Mouse (Mus musculus): ENCODE data around the gene Ttll5.

Gene Ttll5

DNA sequence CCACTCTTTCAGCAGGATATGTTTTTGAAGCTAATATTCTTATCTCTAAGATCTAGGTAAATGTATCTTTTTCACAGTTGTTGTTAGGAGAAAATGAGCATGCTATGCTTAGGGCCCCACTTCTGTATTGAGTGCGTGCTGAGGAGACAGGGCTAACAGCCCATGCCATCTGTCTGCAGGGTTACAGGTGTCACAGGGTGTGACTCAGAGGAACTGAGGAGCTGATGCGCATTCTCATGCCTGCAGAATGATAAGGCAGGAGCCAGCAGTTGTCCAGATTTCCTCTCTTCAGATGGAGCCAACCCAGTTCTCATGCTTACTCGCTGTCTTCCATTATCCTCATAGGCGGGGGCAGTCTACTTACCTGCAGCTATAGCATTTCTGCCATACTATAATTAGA lies 147.2 kb downstream of the Ttll5 start:
- DNase-seq: no peak

DNA sequence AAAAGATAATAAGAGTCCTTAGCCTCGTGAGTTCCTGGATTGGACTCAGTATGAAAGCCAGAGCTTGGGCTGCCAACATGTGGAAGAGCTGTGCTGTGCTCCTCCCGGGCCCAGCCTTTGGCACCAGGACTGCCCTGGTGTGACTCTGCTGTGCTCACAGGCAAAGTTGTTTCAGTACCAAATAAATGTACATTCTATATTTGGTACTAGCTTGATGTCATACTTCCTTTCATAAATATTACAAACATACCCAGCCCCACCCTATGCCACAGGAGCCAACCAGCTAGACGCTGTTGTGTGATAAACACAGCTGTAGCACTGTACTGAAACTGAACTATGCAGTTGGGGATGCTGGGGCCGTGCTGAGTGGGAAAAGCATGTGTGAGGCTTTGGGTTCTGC lies 149.1 kb downstream of the Ttll5 start:
- DNase-seq: no peak

DNA sequence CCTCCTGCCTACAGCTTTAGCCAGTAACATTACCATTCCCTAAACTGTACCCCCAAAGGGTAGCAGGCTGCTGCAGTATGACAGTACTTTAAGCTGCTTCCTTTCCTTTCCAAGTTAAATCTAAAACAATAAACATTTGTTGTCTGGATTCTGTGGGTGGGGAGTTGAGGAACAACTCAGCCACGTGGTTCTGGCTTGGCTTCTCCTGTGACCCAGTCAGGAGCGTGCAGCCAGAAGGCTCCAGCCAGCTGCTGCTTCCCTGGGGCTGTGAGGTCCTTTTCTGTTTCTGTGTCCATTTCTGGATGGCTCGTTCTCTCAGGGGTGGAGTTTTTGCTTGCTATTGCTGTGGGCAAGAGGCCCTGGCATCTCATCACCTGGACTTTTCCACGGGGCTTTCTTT lies 149.6 kb downstream of the Ttll5 start:
- DNase-seq: peak; percentile 35

DNA sequence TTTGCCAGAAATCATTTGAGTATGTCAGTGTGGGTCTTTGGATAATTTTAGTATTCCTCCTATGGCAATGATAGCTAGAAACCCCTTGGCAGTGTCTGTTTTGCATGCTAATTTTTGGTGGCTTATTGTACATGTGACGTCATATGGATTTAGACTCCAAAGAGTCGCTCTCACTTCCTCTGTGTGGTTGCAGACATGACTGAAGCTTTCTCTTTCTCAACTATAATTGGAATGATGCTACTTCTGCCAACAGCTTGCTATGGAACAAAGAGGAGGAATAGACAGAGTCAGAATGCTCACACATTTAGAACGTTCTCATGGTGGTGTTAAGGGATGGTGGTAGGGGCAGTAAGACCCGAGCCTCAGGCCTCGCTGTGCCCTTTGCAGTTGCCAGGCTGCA lies 155.5 kb downstream of the Ttll5 start:
- no peak for DNase-seq

DNA sequence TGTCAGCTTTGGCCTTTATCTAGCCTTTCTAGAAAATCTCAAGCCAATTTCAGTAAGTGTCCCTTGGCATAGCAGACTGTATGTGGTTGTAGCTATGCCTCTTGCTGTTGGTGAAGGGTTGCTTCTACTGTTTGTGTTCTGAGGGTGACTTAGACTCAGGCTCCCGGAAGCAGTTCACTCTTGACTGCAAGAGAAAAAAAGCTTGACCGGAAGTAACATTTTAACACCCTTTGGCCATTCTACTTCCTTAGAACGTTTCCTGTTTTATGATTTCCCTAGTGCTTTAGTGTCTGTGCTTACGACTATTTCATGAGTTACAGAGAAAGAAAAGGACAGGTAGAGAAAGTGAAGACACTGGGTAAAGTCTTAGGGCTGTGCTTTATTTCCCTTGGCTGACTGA lies 161.1 kb downstream of the Ttll5 start:
- no peak for DNase-seq

DNA sequence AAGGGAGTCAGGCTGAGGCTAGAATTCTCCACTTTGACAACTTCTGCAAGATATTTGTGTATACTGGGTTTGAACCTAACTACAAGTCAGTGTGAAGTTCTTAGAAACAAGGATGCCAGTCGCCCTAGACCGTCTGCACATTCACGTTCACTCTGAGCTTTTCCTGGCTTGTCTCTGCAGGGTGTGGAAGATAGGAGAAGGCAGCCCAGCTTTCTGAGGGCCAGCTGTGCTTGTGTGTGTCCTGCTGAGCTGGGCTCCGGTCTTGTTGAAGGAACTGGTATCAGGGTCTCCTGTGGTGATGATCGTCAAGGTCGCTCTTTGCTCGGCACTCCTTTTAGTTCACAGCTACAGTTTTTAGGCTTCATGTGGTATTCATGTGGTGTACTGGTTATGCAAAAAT lies 161.6 kb downstream of the Ttll5 start:
- no peak for DNase-seq

DNA sequence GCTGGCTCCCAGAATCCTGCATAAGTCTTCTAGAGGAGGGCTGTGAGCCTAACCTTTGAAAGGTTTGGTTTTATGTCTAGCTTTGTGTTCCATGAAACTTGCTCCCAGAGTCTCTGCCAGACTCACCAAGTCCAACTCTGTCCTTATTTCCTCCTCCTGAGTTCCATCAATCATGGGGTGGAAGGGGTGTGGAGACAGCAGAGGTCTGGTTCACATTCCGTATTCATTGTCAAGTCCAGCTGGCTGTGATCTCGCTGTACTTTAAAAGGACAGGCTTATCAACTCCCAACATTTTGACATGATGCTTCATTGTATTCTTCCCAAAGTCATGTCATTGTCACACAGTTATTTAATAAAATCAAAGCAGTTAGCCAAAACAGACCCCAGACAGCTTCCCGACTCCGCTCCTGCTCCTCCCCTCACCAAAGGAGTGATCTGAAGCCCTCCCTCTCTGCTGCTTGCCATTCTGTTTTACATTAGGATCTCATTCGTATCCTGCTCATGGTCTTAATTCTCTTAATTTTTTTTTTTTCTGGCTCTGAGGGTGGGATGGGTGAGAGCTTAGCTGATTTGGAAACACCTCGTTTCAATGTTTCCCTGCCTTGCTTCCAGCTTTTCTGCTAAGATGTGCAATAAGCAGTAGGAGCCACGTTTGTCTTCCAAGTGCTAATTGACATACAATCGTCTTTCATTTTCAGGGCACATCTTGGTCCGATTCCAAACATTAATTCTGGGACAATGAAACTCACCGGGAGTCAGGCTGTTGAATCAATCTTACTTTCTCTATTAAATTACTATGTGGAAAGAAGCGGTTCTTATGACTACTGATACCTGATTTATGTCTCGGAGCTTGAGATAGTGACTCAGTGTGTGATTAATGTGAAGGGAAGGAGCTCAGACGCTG lies 162.3 kb downstream of the Ttll5 start:
- peak; percentile 61 for DNase-seq

DNA sequence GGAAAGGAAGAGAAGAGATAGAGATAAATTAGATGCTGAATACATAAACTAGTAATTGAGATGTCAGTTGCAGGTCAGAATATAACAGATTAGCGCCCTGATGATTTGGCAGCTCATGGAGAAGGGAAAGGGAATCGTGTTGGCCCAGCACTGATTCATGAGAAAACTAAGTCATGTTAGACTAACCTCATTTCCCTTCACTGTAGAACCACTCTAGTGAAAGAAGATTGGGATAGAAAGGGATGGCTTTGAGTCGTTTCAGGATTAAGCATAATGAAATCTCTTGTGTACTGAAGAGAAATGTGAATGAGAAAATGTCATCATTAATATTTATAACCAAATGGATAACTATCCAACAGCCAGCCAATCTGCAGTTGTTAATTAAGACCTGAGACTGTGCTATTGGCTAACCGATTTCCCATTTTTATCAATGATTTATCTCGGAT lies 163.0 kb downstream of the Ttll5 start:
- DNase-seq: no peak

DNA sequence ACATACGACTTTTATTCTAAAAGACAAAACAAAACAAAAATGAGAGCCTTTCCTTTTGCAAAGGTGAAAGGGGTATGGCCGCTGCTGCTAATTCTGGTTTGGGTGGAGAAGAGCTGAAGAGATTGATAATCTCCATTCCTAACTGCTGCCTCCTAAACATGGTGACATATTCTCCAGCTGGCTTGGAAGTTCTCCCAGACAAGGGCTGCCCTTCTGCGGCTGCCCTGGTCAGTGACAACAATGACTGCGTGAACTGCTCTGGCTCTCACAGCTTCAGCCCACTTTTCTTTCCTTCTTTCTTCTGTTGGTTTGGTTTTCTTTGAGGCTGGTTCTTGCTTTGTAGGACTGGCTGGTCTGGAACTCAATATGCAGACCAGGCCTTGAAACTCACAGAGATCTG lies 163.7 kb downstream of the Ttll5 start:
- DNase-seq: no peak

DNA sequence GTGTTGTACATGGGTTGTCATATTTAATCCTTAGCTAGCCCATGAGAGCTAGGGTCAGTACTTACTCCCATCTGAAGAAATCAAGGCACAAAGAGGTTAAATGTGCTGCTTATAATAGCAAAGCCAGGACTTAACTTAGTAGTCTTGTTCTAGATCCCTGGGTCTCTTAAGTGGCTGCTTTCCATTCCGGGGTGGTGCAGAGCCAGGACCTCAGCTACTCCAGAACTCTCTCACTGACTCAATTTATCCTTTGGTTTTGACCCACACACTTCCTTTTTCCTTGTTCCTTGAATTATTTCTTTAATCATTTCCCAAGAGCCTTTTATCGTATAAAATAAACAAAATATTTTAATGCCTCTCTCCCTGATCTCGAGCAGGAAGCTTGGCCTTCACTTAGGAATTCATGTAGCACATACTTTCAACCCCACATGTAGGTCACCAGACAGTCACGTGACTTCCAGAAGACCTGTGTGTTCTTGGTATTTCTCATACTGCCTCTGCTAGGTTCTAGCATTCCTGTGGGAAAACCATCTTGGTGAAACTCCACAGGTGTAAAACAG lies 164.4 kb downstream of the Ttll5 start:
- DNase-seq: no peak

DNA sequence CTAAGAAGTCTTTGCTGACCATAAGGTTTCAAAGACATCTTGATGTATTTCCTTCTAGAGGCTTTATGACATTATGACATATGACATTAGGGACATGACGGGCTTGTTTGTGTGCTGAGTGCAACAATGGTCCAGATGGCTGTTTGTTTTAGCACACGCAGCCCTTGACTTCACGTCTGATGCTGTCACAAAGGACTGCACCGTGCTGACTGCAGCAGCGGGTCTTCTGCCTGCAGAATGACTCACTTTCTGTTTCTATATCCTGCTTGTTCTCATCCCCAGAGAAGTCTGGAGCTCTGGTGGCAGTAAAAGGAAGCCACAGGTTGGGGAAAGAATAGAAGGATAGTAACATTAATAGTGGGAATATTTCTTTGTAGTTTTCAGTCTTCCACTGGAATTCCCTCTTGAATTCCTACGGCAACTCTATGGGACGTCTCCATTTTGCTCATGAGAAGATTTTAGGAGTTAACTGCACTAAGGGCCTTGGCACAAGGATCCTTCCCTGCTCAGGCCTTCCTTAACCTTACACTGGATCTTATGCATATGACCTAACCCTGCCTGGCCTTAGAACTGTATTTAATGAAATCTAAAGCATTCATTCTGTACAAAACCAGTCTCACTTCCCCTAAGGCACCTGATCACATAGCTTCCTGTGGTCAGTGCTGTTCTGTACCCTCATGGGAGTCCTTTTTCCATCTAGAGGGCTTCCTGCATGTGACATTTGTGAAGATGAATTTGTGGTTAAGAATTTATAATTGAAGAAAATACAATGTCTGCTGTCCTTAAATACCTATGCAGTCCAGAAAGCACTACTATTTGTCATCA lies 167.8 kb downstream of the Ttll5 start:
- no peak for DNase-seq

DNA sequence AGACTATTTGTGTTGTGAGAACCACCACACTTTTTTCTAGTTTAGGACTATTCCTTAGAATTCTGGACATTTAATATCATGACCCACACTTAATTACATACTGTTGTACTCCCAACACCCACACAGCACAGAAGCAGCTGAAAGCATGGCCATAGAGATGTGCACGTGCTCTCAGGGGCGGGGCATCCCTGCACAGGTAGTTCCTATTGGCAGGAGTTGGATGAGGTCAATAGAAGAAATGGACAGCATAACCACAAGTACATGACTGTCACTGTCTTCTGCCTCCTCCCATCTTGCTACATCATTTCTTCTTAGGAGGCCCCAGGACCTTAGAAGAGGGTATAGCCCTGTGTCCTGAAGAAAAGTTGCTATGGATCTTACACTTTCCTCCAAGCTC lies 168.4 kb downstream of the Ttll5 start:
- DNase-seq: no peak

DNA sequence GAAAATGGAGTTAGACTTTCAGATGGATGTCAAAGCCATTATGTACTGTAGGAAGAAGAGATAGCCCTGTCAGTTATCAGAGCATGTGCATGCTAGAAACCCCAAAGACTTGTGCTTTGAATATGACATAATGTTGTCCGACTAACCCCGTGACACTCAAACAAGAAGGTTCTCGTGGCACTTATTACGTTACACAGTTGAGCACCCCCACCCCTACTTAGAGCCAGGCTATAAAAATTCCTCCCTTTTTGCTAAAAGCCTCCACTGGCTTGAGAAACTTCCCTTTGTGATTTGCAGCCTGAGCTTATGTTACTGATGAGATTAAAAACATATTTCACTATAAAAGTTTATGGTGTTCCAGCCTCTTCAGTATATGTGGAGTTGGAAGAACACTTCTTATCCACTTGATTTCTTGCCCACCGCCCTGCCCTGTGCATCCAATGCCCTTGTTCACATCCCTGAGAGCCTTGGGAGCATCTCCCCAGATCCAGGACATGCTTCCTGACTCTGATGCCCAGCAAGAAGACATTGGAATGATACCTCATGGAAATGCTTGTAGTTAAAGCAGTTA lies 169.4 kb downstream of the Ttll5 start:
- no peak for DNase-seq

DNA sequence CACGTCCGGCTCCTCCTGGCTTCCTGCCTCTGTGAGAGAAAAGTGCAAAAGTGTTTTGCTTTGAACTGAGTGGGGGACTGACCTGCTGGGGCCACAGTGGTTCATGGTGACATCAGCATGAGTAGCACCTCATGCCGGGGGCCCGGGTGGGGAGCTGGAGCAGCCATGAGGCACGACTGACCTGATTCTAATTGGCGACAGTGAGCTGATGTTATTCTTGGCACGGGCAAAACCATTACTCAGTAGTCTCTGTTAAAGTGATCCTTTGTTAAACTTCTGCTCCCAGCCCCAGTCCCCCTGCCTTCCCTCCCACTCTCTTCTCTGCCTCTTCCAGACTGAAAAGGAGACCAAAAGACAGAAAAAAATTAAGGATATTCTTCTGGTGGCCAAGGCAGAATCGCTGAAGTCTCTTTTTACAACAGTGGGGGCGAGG lies 176.2 kb downstream of the Ttll5 start:
- DNase-seq: peak; percentile 61

DNA sequence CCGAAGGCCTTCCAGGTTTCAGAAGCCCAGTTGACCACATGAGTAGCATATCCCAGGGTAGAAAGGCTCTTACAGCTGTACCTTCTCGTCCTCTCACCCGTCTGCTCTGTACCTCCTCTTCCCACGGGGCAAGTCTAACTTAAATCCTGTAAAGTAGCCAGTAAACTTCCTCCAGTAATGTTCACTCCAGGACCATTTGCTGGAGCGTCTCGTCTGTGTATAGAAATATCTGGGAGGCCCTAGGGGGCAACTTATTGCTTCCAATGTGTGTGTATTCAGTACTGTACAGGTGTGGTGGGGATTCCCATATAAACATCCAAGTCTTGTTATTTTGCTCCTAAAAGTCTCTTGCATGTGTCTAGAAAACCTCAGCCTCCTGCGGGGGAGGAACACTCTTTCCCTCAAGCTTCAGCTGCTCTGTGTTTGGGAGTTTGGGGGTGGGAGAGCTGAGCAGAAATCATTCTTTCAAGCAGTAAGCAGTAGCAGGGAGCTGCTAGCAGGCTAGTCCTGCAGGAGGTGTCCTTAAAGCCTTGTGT lies 176.7 kb downstream of the Ttll5 start:
- no peak for DNase-seq

DNA sequence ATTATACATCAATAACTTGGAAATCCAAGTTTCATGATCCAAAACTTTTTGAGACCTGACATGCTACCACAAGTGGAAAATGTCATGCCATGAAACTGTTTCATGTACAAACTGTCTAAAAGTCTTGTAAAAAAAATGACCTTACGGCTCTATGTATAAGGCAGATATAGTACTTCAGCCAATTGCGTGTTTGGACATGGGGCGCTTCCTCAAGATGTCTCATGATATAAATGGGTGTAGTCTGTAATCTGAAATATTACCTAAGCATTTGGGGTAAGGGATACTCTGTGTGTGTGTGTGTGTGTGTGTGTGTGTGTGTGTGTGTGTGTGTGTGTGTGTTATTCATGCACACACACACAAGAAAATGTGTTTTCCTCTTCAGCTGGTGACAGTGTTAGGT lies 180.2 kb downstream of the Ttll5 start:
- DNase-seq: no peak

DNA sequence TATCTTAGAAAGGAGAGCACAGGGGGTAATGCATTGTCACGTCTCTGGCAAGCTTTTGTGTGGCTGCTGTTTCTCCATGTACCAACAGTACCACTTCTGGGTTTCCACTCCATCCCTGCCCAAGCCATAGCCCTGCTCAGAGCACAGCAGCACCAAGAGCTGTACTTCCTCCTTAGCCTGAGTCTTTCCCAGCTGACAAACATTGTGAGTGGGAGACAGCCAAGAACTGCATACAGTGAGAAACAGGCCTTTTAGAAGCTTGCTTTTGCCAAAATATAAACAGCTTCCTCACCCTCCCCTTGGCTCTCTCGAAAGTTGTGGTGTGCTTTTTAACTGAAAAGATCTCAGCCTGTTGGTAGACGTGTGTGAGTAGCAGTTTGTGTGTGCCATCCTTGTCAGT lies 182.9 kb downstream of the Ttll5 start:
- no peak for DNase-seq

DNA sequence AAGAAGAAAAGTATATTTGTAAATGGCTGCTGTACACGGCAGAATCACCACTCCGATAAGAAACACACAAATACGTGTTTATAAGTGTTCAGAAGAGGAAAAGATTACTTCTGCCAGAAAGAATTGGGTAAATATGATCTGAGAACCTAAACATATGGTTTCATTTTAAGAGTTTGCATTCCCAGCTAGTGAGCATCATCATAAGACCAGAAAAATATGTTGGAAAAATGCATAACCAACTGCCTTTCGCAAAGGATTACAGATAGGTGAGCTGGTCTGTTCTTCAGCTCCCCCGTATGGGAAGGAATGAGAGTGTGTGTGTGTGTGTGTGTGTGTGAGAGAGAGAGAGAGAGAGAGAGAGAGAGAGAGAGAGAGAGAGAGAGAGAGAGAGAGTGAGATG lies 186.2 kb downstream of the Ttll5 start:
- no peak for DNase-seq

DNA sequence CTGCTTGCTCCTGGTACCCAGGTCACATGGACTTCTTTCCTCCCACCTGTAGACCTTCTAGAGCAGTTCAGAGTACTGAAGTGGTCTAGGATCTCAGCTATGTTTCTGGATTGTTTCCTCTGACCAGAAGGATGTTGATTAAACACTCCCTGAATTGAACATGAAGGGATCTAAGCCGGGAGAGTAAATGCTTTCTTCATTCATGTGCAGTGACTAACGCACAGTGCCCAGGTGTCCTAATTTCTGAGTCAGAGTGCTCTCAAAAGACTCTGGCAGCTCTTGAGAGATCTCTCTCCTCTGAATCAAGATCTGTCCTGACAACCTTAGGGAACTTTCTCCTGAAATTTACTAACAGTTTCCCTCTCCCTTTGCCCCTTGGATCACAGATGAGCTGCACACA lies 187.7 kb downstream of the Ttll5 start:
- no peak for DNase-seq

DNA sequence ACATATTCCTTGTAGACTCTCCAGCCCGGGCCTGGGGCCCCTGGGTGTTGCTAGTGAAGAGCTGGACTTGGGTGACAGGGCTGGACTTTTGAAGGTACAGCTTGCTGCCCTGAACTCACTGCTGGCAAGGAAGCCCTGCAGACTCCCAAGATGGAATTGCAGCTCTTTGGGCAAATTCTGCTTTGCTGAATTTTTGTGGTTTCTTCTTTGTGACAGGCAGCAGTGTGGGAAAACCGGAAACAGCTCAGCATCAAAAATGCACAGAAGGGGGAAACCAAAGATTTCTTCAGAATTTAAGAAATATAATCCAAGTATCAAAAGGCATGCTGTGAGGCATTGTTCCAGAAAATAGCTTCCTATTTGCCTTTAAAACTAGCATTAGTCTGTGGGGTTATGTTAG lies 189.7 kb downstream of the Ttll5 start:
- no peak for DNase-seq

DNA sequence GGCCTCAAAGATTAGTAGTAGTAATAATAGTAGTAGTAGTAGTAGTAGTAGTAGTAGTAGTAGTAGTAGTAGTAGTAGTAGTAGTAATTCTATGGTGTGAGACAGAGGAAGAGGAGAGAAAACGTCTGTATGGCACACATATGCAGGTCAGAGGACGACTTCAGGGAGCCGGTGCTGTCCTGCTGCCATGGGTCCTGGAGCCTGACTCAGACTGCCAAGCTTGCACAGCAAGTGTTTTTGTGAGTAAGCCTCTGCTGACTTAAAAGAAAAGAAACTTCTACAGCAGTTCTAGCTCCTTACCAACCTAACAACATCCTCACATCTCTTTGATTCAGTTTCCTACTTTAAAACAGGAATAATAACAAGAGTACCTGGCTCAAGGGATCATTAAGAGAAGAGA lies 190.2 kb downstream of the Ttll5 start:
- no peak for DNase-seq

DNA sequence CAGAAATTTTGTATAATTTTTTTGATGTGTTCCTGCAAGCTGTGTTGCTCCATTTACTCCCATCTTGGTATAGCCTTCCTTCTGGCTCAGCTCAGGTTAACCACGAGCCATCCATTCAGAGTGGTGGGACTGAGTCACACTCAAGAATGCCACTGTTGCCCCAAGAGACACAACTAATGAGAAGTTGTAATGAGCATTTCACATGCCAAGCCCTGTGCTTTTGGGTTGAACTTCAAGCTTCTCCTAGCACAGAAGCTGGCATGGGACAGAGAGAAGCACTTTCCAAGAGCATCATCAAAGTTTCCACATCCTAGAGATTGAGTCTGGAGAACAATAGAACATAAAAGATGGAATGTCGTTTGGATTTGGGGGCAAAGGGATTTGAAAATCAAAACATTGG lies 190.7 kb downstream of the Ttll5 start:
- DNase-seq: no peak

DNA sequence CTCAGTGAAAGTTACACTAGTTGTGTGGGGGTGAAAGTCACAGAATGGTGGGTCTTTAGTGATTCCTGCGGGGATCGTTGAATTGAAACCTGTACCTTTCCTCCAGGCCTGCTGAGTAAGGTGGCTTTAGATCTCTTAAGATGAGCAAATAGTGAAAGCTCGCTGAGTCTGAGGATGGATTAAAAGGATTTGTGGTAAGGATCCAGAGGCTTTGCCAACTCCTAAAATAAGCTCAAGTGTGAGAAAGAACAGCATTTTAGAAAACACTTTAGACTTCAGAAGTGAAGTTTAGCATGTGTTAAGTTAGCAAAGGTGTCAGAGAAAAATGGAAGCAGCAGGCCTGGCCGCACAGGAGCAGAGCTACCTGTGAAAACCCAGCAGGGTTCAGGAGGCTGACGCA lies 192.9 kb downstream of the Ttll5 start:
- no peak for DNase-seq
